Mouse (Mus musculus) kidney, embryonic 15.5 days (tissue): ENCODE measurements around the gene Atp6v1a. TPM values are rescaled to one million over a fixed set of nuclear protein-coding genes. Genes with fewer than 3 reads are reported as not detected.

Experiments
- ATAC-seq: fragments of 200-750 bp; cut with Nextera tagmentation; replicated peaks from 2 replicates; pipeline ENCODE4 v1.8.0; 2017; ENCODE audit warnings: moderate TSS enrichment; ENCODE audit not compliant: low FRiP score
- H3K27ac ChIP-seq: fragments of 300-500 bp; sonication (generic); 2 replicates; pipeline ENCODE4 v1.5.1; 2015; ENCODE audit warnings: mild to moderate bottlenecking, inconsistent platforms
- H3K27me3 ChIP-seq: fragments of 300-500 bp; sonication (generic); 2 replicates; pipeline ENCODE4 v1.6.1; 2015; ENCODE audit warnings: inconsistent platforms
- H3K36me3 ChIP-seq: fragments of 300-500 bp; sonication (generic); 2 replicates; pipeline ENCODE4 v1.6.1; 2015; ENCODE audit warnings: inconsistent platforms
- H3K4me1 ChIP-seq: fragments of 300-500 bp; sonication (generic); 2 replicates; pipeline ENCODE4 v1.6.1; 2015; ENCODE audit warnings: inconsistent platforms
- H3K4me2 ChIP-seq: fragments of 300-500 bp; sonication (generic); 2 replicates; pipeline ENCODE4 v1.6.1; 2015; ENCODE audit warnings: moderate library complexity, mild to moderate bottlenecking, inconsistent platforms
- H3K4me3 ChIP-seq: fragments of 300-500 bp; sonication (generic); replicated peaks from 2 replicates; pipeline ENCODE4 v1.5.1; 2015; ENCODE audit warnings: mild to moderate bottlenecking, inconsistent platforms
- H3K9ac ChIP-seq: fragments of 300-500 bp; sonication (generic); 2 replicates; pipeline ENCODE4 v1.6.1; 2015; ENCODE audit warnings: mild to moderate bottlenecking, inconsistent platforms
- H3K9me3 ChIP-seq: fragments of 300-500 bp; sonication (generic); replicated peaks from 2 replicates; pipeline ENCODE4 v1.6.1; 2016; ENCODE audit warnings: inconsistent platforms
- WGBS: fragments of 180-500 bp; shearing (Covaris S2); methylation state at CpG from one replicate; pipeline ENCODE4 v1.1.7; 2015; ENCODE audit warnings: mixed read lengths; 5-methylcytosine and 5-hydroxymethylcytosine counted together
- polyA plus RNA-seq: library from polyadenylated mRNA; unstranded; fragments of >200 nt; fragmentation: Nextera tagmentation; extraction: Ambion mirVana; gene quantifications from 2 replicates; pipeline ENCODE4 v1.2.1, GENCODE M21; 2015

Gene Atp6v1a
- polyA plus RNA-seq, 1 experiment from 2014 or later: 77.5 TPM

DNA sequence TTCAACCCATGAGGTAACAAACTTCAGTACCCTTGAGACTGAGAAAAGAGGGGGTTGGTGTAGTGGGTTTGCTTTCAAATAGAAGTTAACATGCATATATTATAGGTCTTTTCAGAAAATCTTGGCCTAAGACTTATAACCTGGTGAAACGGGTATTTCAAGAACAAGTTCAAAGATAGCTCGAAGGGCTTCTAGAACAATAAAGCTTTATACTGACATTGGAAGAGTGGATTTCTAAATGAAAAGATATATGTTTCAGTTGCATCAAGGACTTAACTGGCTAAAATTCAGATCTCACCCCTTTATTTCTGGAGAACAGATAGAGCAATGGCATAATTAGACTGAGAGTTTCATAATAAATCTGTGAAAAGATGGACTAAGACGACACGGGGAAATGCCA is 29.5 kb upstream of the Atp6v1a start:
- WGBS: 82% methylated on average over 4 of the region's 4 CpGs
- Histone ChIP-seq H3K9ac (no peak overlapping the region), H3K27ac (no peak overlapping the region), H3K4me2 (no peak overlapping the region), H3K9me3 (no peaks in the 10 kb centered on the region), H3K27me3 (no peaks in the 10 kb centered on the region), H3K4me1 (peaks cover 5% of the 10 kb centered on the region), H3K36me3 (no peaks in the 10 kb centered on the region), H3K4me3 (no peak overlapping the region)
- ATAC-seq: no peak

DNA sequence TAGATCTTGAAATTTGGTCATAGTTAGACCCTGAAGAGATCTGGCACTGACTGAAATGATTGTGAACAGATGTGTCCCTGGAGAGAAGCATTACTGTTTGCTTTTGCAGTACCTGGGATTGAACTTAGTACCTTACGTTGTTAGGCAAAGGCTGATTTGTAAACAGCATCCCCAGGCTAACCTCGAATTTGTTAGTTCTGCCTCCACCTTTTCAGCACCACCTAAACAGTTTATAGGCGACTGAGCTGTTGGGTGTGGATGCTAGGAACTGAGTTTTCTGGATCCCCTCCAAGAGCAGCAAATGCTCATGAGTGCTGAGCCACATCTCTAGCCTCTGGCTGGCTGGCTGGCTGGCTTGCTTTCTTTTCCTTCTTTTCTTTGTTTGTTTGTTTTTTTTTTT is 25.7 kb upstream of the Atp6v1a start:
- Histone ChIP-seq H3K27me3 (no peaks in the 10 kb centered on the region), H3K9me3 (no peaks in the 10 kb centered on the region), H3K4me3 (no peak overlapping the region), H3K36me3 (peaks cover 3% of the 10 kb centered on the region; the same call in 1 of the 2 replicates), H3K27ac (no peak overlapping the region), H3K4me1 (no peaks in the 10 kb centered on the region), H3K4me2 (no peak overlapping the region), H3K9ac (no peak overlapping the region)
- 49% methylated on average over 3 of the region's 3 CpGs for WGBS
- no peak for ATAC-seq

DNA sequence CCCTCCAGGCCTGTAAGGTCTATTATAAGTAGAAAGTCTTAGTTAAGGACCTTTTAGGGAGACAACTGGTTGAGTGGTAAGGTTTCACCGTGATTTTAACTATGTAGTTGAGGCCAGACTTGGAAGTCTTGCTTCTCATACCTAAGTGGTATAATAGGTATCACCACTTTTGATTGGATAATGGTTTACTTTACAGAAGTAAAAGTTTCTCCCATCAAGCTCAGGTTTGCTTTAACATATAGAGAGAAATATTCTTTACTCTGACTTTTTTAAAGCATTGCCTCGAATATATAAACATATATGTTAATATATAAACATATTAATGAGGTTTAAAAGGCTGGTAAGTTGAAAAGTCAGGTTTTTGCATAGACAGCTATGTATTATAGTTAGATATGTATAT is 24.3 kb upstream of the Atp6v1a start:
- ATAC-seq: no peak
- no peak overlapping the region for H3K9ac ChIP-seq
- H3K4me3 ChIP-seq: no peak overlapping the region
- no peak overlapping the region for H3K4me2 ChIP-seq
- H3K27ac ChIP-seq: no peak overlapping the region
- WGBS: 86% methylated on average over 2 of the region's 2 CpGs
- no peaks in the 10 kb centered on the region for H3K4me1 ChIP-seq
- no peaks in the 10 kb centered on the region for H3K27me3 ChIP-seq
- H3K36me3 ChIP-seq: peaks cover 16% of the 10 kb centered on the region
- no peaks in the 10 kb centered on the region for H3K9me3 ChIP-seq

DNA sequence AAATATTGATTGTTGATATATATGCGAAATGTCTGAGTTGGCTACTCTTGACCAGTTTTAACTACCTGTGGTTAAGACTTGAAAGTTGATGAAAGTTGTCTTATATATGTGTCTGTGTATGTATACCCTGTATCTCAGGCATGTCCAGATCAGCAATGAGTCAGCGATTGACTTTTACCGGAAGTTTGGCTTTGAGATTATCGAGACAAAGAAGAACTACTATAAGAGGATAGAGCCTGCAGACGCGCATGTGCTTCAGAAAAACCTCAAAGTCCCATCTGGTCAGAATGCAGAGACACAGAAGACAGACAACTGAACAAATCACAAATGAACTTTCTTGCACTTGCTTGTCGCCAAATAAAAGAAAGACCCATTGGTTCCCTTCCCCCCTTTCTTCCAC is 19.8 kb upstream of the Atp6v1a start:
- no peak overlapping the region for H3K27ac ChIP-seq
- 95% methylated on average over 7 of the region's 7 CpGs for WGBS

DNA sequence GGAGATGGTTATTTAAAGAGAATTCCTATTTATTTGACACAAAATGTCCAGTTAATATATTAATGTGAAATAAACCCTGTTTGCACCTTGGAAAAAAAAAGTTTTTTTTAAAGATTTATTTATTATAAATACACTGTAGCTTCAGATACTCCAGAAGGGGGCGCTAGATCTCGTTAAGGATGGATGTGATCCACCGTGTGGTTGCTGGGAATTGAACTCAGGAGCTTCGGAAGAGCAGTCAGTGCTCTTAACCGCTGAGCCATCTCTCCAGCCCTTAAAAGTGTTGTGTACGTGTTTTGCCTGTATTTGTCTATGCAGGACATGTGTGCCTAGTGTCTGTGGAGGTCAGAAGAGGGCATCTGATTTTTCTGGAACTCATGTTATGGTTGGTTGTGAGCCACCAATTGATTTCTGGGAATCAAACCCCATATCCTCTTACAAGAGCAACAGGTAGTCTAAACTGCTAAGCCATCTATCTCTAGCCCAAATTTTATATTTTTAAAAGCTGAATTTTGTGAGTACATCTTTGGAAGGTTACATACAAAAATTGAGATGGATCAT is 15.1 kb upstream of the Atp6v1a start:
- Histone ChIP-seq H3K36me3 (peaks cover 23% of the 10 kb centered on the region), H3K27me3 (no peaks in the 10 kb centered on the region), H3K27ac (no peak overlapping the region), H3K9ac (no peak overlapping the region), H3K4me1 (no peaks in the 10 kb centered on the region), H3K9me3 (no peaks in the 10 kb centered on the region), H3K4me3 (no peak overlapping the region), H3K4me2 (no peak overlapping the region)
- no peak for ATAC-seq
- WGBS: 71% methylated on average over 6 of the region's 6 CpGs

More for the DNA sequence above, 19.8 kb upstream of the Atp6v1a start:
- H3K36me3 ChIP-seq: peaks cover 32% of the 10 kb centered on the region
- no peak overlapping the region for H3K4me3 ChIP-seq
- ATAC-seq: no peak
- no peaks in the 10 kb centered on the region for H3K27me3 ChIP-seq
- H3K9ac ChIP-seq: no peak overlapping the region
- no peaks in the 10 kb centered on the region for H3K9me3 ChIP-seq
- H3K4me1 ChIP-seq: no peaks in the 10 kb centered on the region
- H3K4me2 ChIP-seq: no peak overlapping the region

DNA sequence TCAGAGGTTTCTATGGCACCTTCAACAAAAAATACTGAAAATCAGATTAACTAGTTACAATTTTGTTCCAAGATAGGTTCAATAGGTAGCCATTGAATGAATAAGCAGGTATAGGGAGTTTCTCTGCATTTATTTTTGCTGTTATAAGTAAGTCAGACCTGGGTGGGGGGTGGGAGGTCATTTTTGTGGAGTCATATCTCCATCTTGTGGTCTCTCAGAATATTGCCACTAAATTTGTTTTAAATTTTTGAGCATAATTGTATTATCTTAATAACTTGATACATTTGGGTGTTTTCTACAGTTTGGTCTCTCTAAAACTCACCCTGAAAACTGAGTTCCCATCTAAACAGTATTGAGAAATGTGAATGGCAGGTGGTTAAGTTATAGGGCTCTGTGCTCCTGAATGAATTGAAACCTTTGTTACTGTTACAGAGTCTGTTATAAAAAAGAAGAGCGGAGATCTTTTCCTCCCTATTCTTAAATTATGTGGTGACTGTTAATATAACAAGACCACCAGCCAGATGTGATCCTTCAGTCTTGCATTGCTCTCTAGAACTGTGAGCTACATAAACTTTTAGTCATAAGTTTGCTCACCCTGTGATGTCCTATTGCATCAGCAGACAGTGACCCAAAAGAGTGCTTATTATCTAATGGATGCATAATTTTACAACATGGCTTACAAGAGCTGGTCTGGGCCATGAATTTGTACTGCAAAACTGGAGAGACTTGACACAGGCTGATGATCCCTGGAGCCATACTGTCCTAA is 9.7 kb upstream of the Atp6v1a start:
- Histone ChIP-seq H3K36me3 (no peaks in the 10 kb centered on the region), H3K4me2 (no peak overlapping the region), H3K4me1 (no peaks in the 10 kb centered on the region), H3K9me3 (no peaks in the 10 kb centered on the region), H3K4me3 (no peak overlapping the region), H3K27me3 (no peaks in the 10 kb centered on the region), H3K27ac (no peak overlapping the region), H3K9ac (no peak overlapping the region)
- no peak for ATAC-seq
- WGBS: 73% methylated on average over 1 of the region's 1 CpGs

DNA sequence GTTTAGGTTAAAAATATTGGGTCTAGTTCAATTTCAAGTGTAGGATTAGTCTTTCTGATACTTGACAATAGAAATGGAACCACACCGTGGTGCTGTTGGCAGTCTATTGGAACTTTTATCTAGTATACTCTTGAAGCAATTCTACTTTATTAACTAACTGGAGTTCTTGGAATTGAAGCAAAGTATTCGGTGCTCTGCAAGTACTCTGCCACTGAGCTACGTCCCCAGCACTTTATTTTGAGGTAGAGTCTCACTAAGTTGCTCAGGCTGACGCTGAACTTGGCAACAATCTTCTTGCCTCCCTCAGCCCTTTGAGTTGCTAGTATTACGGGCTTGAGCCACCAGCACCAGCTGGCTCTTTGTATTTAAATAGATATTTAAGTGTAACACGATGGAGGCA is 2.0 kb upstream of the Atp6v1a start:
- no peak for ATAC-seq
- H3K27me3 ChIP-seq: no peaks in the 10 kb centered on the region
- no peaks in the 10 kb centered on the region for H3K9me3 ChIP-seq
- peak overlapping the region; percentile 14; the same call in 1 of the 2 replicates for H3K9ac ChIP-seq
- no peak overlapping the region for H3K27ac ChIP-seq
- H3K4me2 ChIP-seq: peak overlapping the region; percentile 85
- WGBS: 45% methylated on average over 6 of the region's 6 CpGs
- H3K36me3 ChIP-seq: no peaks in the 10 kb centered on the region
- H3K4me3 ChIP-seq: peak overlapping the region; percentile 98
- peaks cover 16% of the 10 kb centered on the region for H3K4me1 ChIP-seq

DNA sequence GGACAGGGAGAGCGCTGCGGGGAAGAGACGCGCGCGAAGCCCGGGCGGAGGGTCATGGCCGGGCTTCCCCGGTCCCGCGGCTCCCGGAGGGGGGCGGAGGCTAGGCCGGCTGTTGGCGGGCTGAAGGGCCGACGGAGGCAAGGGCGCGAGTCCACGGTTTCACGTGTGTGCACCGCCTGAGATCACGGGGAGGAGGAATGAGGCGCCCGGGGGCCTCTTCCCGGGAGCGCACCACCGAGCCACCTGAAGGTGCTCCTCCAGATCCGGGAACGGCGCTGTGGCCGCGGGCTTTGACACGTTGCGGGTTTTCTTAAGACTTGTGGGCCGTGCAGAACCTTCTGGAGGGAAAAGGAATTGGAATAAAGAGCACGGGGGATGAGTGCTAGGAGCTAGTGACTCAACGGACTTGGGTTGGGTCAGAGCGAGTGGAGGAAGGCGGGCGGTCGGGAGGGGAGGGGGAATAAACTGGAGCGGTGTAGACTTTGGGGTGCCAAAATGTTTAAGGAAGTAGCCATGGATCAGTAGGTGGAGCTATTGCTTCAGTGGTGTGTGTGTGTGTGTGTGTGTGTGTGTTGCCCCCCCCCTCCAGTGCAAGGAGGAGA is 782 bp upstream of the Atp6v1a start:
- peak overlapping the region; percentile 93 for H3K9ac ChIP-seq
- no peaks in the 10 kb centered on the region for H3K36me3 ChIP-seq
- peak overlapping the region; percentile 99 for H3K27ac ChIP-seq
- H3K4me2 ChIP-seq: peak overlapping the region; percentile 85
- under 1% methylated on average over 44 of the region's 44 CpGs for WGBS
- H3K27me3 ChIP-seq: no peaks in the 10 kb centered on the region
- peaks cover 16% of the 10 kb centered on the region for H3K4me1 ChIP-seq
- no peaks in the 10 kb centered on the region for H3K9me3 ChIP-seq
- peak; percentile 69 for ATAC-seq
- peak overlapping the region; percentile 98 for H3K4me3 ChIP-seq

DNA sequence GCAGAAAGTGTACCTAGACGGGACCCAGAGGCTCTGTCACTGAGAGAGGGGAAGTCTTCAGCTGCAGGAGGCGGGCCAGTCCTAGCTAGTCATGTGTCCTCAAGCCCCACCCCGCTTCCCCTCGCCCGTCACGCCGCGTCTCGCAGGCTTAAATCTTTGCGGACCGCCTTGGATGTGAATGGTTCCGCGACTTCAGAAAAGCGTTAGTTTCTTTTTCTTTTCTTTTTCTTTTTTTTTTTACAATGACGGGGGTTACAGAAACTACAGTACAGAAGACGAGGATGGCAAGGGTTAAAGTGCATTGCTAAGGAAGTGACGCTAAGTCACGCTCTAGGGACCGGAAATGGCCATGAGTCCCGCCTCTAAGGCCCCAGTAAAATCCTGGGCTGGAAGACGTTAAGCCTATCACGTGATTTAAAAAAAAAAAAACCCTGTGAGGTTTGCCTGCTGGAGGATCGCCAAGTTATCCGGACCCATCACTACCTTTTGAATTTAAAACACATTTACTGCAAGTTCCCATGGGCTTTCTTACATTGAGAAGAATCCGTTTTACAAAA is 448 bp downstream of the Atp6v1a start:
- Histone ChIP-seq H3K27ac (peak overlapping the region; percentile 99), H3K9me3 (no peaks in the 10 kb centered on the region), H3K4me2 (peak overlapping the region; percentile 85), H3K4me1 (peaks cover 16% of the 10 kb centered on the region), H3K27me3 (no peaks in the 10 kb centered on the region), H3K36me3 (no peaks in the 10 kb centered on the region), H3K9ac (peak overlapping the region; percentile 93), H3K4me3 (peak overlapping the region; percentile 98)
- WGBS: under 1% methylated on average over 25 of the region's 25 CpGs
- ATAC-seq: peak; percentile 82

DNA sequence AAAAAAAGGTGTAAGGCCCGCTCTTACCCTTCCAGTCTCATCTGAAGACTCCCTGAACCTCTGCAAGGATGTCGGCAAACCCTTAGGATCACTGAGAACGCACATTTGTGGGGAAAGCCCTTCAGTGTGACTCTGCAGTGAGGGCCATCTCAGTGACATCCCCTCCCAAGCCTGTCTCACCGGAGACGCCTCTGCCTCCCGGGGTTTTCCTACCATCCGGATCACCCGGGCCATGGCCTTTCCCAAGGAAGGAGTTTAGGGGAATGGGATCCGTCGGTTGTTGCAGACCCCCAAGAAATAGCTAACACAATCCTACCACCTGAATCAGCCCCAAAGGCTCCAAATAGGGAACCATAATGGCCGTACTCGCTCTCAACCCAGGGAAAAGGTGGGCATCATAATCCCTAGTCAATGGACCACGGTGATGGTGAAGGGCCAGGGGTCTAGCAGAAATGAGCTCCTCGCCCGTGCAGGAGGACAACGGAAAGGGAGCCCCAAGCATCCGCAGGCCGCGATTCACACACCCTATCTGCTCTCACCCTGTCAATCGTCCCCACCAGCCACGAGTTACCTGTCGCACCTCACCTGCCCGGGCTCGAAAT is 1.0 kb downstream of the Atp6v1a start:
- 1% methylated on average over 24 of the region's 24 CpGs for WGBS
- no peak; the same call in 1 of the 2 replicates for ATAC-seq

DNA sequence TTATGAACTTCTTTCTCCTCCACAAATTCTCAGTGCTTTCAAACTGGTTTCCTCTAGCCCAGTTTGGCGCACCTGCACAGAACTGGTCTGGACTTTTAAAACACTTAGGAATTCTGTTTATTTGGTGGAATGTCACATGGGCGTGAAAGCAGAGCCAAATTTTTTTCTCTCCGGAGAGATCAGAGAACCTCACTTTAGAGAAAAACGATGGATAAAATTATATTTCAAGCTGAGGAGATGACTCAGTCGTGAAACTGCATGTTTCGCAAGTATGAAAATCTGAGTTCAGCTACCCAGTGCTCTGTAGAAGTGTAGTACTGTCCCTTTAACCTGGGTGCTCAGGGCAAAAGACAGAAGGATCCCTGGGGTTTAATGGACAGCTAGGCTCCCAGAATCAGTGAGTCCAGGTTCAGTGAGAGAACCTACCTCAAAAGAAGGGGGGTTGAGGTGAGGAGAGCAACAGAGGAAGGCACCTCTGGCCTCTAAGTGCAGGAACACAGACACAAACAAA is 2.9 kb downstream of the Atp6v1a start:
- Histone ChIP-seq H3K9ac (no peak overlapping the region), H3K4me1 (peaks cover 14% of the 10 kb centered on the region), H3K27ac (peak overlapping the region; percentile 66), H3K36me3 (no peaks in the 10 kb centered on the region), H3K4me2 (peak overlapping the region; percentile 9; the same call in 1 of the 2 replicates), H3K27me3 (no peaks in the 10 kb centered on the region), H3K9me3 (no peaks in the 10 kb centered on the region), H3K4me3 (no peak overlapping the region)
- WGBS: 81% methylated on average over 6 of the region's 6 CpGs
- no peak for ATAC-seq

More for the DNA sequence above, 1.0 kb downstream of the Atp6v1a start:
- Histone ChIP-seq H3K36me3 (no peaks in the 10 kb centered on the region), H3K4me1 (peaks cover 16% of the 10 kb centered on the region), H3K9me3 (no peaks in the 10 kb centered on the region), H3K9ac (peak overlapping the region; percentile 93), H3K27me3 (no peaks in the 10 kb centered on the region), H3K27ac (peak overlapping the region; percentile 99), H3K4me3 (peak overlapping the region; percentile 98), H3K4me2 (peak overlapping the region; percentile 85)
